Mouse (Mus musculus): ENCODE measurements around the gene Slc25a44. TPM values are rescaled to one million over a fixed set of nuclear protein-coding genes. Genes with fewer than 3 reads are reported as not detected.
"Not testable (repeated sequence)": the region's sequence is repeated elsewhere in the genome, so short reads cannot be mapped to it uniquely, and the experiment has no call there.

Slc25a44 gene
- polyA plus RNA-seq, 1 experiment from 2014 or later, result 11.8 TPM

GRCm38 (mm10) chr3:88442888-88443287, 17.9 kb upstream of the Slc25a44 start:
- Histone ChIP-seq H3K4me3 (ENCODE audit: low read depth, low read length) (no peak overlapping the region), H3K9me3 (replicated peaks; ENCODE audit: control insufficient read depth, low read length) (no peaks in the 10 kb centered on the region), H3K4me2 (ENCODE audit: low read depth, low read length) (no peak overlapping the region), H3K27me3 (ENCODE audit: control insufficient read depth, insufficient read depth, low read depth, low read length) (peaks cover 3% of the 10 kb centered on the region; the same call in 1 of the 2 replicates), H3K36me3 (ENCODE audit: control insufficient read depth, insufficient read depth) (no peaks in the 10 kb centered on the region), H3K4me1 (ENCODE audit: control insufficient read depth, low read depth, low read length) (peaks cover 11% of the 10 kb centered on the region), H3K9ac (ENCODE audit: low read depth, low read length) (no peak overlapping the region), H3K27ac (ENCODE audit: low read length) (no peak overlapping the region)
- 23% methylated on average over 7 of the region's 7 CpGs for WGBS (ENCODE audit: insufficient replicate concordance)
- peak; percentile 80 for ATAC-seq (ENCODE audit: low read depth)

- Histone ChIP-seq H3K9ac (ENCODE audit: low read depth, low read length) (no peak overlapping the region), H3K27ac (ENCODE audit: low read length) (no peak overlapping the region), H3K4me1 (ENCODE audit: control insufficient read depth, low read depth, low read length) (peaks cover 10% of the 10 kb centered on the region), H3K4me3 (ENCODE audit: low read depth, low read length) (no peak overlapping the region), H3K27me3 (ENCODE audit: control insufficient read depth, insufficient read depth, low read depth, low read length) (peaks cover 3% of the 10 kb centered on the region; the same call in 1 of the 2 replicates), H3K4me2 (ENCODE audit: low read depth, low read length) (no peak overlapping the region), H3K9me3 (replicated peaks; ENCODE audit: control insufficient read depth, low read length) (no peaks in the 10 kb centered on the region), H3K36me3 (ENCODE audit: control insufficient read depth, insufficient read depth) (no peaks in the 10 kb centered on the region)
- 68% methylated on average over 12 of the region's 12 CpGs for WGBS (ENCODE audit: insufficient replicate concordance)
- ATAC-seq (ENCODE audit: low read depth), result no peak
These were observed 17.5 kb upstream of the Slc25a44 start for GRCm38 (mm10) chr3:88442488-88442887.

GRCm38 (mm10) chr3:88440500-88441381, 15.8 kb upstream of the Slc25a44 start:
- Histone ChIP-seq H3K27ac (ENCODE audit: low read length) (no peak overlapping the region), H3K27me3 (ENCODE audit: control insufficient read depth, insufficient read depth, low read depth, low read length) (peaks cover 3% of the 10 kb centered on the region; the same call in 1 of the 2 replicates), H3K9ac (ENCODE audit: low read depth, low read length) (no peak overlapping the region), H3K9me3 (replicated peaks; ENCODE audit: control insufficient read depth, low read length) (no peaks in the 10 kb centered on the region), H3K4me3 (ENCODE audit: low read depth, low read length) (no peak overlapping the region; the same call in 1 of the 2 replicates), H3K4me1 (ENCODE audit: control insufficient read depth, low read depth, low read length) (peaks cover 16% of the 10 kb centered on the region), H3K4me2 (ENCODE audit: low read depth, low read length) (peak overlapping the region; percentile 30), H3K36me3 (ENCODE audit: control insufficient read depth, insufficient read depth) (no peaks in the 10 kb centered on the region)
- WGBS (ENCODE audit: insufficient replicate concordance), result 12% methylated on average over 27 of the region's 27 CpGs
- peak; percentile 18; the same call in 1 of the 2 replicates for ATAC-seq (ENCODE audit: low read depth)

DNA sequence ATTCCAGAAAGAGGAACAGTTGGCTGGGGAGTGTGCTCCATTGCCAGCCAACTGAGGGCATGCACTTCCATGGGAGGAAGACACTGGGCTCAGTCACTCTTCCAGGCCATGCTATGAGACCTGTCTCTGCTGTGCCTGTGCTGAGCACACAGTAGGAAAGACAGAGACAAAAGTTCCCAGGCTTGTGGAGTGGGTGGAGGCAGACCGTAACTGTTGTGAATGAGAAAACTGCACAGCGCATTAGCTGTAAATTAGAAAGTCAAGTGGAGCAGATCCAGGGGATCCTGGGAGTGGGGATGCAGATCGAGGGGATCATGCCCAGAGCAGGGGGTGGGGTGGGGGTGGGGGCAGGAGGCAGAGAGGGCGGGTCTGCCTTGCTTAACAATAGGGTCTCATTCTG, 14.6 kb upstream of the Slc25a44 start:
- peaks cover 16% of the 10 kb centered on the region for H3K4me1 ChIP-seq (ENCODE audit: control insufficient read depth, low read depth, low read length)
- H3K36me3 ChIP-seq (ENCODE audit: control insufficient read depth, insufficient read depth), result no peaks in the 10 kb centered on the region
- H3K27me3 ChIP-seq (ENCODE audit: control insufficient read depth, insufficient read depth, low read depth, low read length), result peaks cover 3% of the 10 kb centered on the region; the same call in 1 of the 2 replicates
- no peaks in the 10 kb centered on the region for H3K9me3 ChIP-seq (replicated peaks; ENCODE audit: control insufficient read depth, low read length)
- 53% methylated on average over 4 of the region's 4 CpGs for WGBS (ENCODE audit: insufficient replicate concordance)
- H3K4me2 ChIP-seq (ENCODE audit: low read depth, low read length), result no peak overlapping the region
- no peak for ATAC-seq (ENCODE audit: low read depth)
- H3K27ac ChIP-seq (ENCODE audit: low read length), result no peak overlapping the region
- H3K4me3 ChIP-seq (ENCODE audit: low read depth, low read length), result no peak overlapping the region
- H3K9ac ChIP-seq (ENCODE audit: low read depth, low read length), result no peak overlapping the region

DNA sequence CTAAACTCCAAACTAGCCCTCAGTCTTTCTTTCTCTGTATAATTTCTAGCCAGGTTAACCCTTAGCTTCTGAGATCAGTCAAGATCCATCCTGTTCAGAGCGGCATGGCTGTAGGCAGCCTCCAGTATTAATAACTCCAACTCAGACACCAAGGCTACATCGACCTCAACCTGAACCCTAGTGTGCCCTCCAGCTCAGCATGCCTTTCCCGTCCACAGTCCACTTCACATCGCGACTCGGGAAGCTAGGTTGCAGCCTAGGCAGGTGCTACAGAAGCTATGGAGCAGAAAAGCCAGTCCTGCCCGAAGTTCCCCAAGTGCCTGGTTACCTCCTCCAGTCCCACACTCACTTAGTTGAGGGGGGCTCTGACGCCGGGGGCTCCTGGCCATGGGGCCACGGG, 12.5 kb upstream of the Slc25a44 start:
- Histone ChIP-seq H3K4me3 (ENCODE audit: low read depth, low read length) (no peak overlapping the region), H3K36me3 (ENCODE audit: control insufficient read depth, insufficient read depth) (no peaks in the 10 kb centered on the region), H3K9ac (ENCODE audit: low read depth, low read length) (no peak overlapping the region), H3K27ac (ENCODE audit: low read length) (no peak overlapping the region), H3K4me1 (ENCODE audit: control insufficient read depth, low read depth, low read length) (peaks cover 14% of the 10 kb centered on the region), H3K9me3 (replicated peaks; ENCODE audit: control insufficient read depth, low read length) (no peaks in the 10 kb centered on the region), H3K4me2 (ENCODE audit: low read depth, low read length) (no peak overlapping the region), H3K27me3 (ENCODE audit: control insufficient read depth, insufficient read depth, low read depth, low read length) (peaks cover 3% of the 10 kb centered on the region; the same call in 1 of the 2 replicates)
- ATAC-seq (ENCODE audit: low read depth), result no peak
- 64% methylated on average over 10 of the region's 10 CpGs for WGBS (ENCODE audit: insufficient replicate concordance)

- H3K27me3 ChIP-seq (ENCODE audit: control insufficient read depth, insufficient read depth, low read depth, low read length), result peaks cover 3% of the 10 kb centered on the region; the same call in 1 of the 2 replicates
- no peaks in the 10 kb centered on the region for H3K36me3 ChIP-seq (ENCODE audit: control insufficient read depth, insufficient read depth)
- 10% methylated on average over 29 of the region's 29 CpGs for WGBS (ENCODE audit: insufficient replicate concordance)
- peak overlapping the region; percentile 36; the same call in 1 of the 2 replicates for H3K4me2 ChIP-seq (ENCODE audit: low read depth, low read length)
- peak; percentile 32 for ATAC-seq (ENCODE audit: low read depth)
- H3K4me3 ChIP-seq (ENCODE audit: low read depth, low read length), result 0 out of 2 replicates have a peak overlapping the region, but pooled peaks have one; percentile 12
- H3K9me3 ChIP-seq (replicated peaks; ENCODE audit: control insufficient read depth, low read length), result no peaks in the 10 kb centered on the region
- H3K4me1 ChIP-seq (ENCODE audit: control insufficient read depth, low read depth, low read length), result peaks cover 13% of the 10 kb centered on the region
- H3K9ac ChIP-seq (ENCODE audit: low read depth, low read length), result no peak overlapping the region
- H3K27ac ChIP-seq (ENCODE audit: low read length), result no peak overlapping the region
These were observed 11.7 kb upstream of the Slc25a44 start for GRCm38 (mm10) chr3:88436395-88437201.

GRCm38 (mm10) chr3:88435515-88435914, 10.6 kb upstream of the Slc25a44 start:
- 55% methylated on average over 10 of the region's 10 CpGs for WGBS (ENCODE audit: insufficient replicate concordance)
- peaks cover 3% of the 10 kb centered on the region; the same call in 1 of the 2 replicates for H3K27me3 ChIP-seq (ENCODE audit: control insufficient read depth, insufficient read depth, low read depth, low read length)
- H3K36me3 ChIP-seq (ENCODE audit: control insufficient read depth, insufficient read depth), result no peaks in the 10 kb centered on the region
- H3K4me2 ChIP-seq (ENCODE audit: low read depth, low read length), result no peak overlapping the region
- no peak overlapping the region for H3K27ac ChIP-seq (ENCODE audit: low read length)
- H3K4me1 ChIP-seq (ENCODE audit: control insufficient read depth, low read depth, low read length), result peaks cover 5% of the 10 kb centered on the region; the same call in 1 of the 2 replicates
- no peaks in the 10 kb centered on the region for H3K9me3 ChIP-seq (replicated peaks; ENCODE audit: control insufficient read depth, low read length)
- no peak overlapping the region for H3K9ac ChIP-seq (ENCODE audit: low read depth, low read length)
- no peak overlapping the region for H3K4me3 ChIP-seq (ENCODE audit: low read depth, low read length)
- no peak for ATAC-seq (ENCODE audit: low read depth)

GRCm38 (mm10) chr3:88428639-88429038, 3.7 kb upstream of the Slc25a44 start:
- not testable (repeated sequence) for H3K27me3 ChIP-seq (ENCODE audit: control insufficient read depth, insufficient read depth, low read depth, low read length); H3K36me3 ChIP-seq (ENCODE audit: control insufficient read depth, insufficient read depth); H3K4me2 ChIP-seq (ENCODE audit: low read depth, low read length); H3K4me3 ChIP-seq (ENCODE audit: low read depth, low read length); ATAC-seq (ENCODE audit: low read depth); H3K9ac ChIP-seq (ENCODE audit: low read depth, low read length); H3K27ac ChIP-seq (ENCODE audit: low read length); H3K9me3 ChIP-seq (replicated peaks; ENCODE audit: control insufficient read depth, low read length)
- peaks cover 17% of the 10 kb centered on the region for H3K4me1 ChIP-seq (ENCODE audit: control insufficient read depth, low read depth, low read length)
- WGBS (ENCODE audit: insufficient replicate concordance), result 59% methylated on average over 8 of the region's 8 CpGs
